Mouse (Mus musculus): ENCODE data around the gene Ppp3ca. TPM values are rescaled to one million over a fixed set of nuclear protein-coding genes. Genes with fewer than 3 reads are reported as not detected.

Ppp3ca gene
- polyA plus RNA-seq, 1 experiment from 2014 or later = 56.8 TPM

DNA sequence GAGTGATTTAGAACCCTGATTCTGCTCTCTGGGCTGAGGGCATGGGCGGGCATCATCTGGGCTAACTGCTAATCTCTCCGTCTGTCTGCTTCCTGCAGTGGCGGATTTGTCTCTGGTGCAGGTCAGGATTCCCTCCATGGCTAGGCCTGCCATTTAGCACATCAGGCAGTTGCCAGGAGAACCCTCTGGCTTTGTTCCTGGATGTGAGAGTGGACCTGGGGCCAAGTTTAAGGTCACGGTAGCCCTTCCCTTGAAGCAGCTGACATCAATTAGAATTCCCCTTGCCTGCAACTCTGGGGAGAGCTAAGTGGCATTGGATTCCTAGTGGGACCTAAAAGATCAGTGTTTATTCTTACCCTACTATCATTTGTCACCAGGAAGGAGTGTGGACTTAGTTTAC, 132.7 kb downstream of the Ppp3ca start:
- 81% methylated on average over 4 of the region's 4 CpGs for WGBS
- no peaks in the 10 kb centered on the region for H3K4me1 ChIP-seq (ENCODE audit: control insufficient read depth, insufficient read depth, low read length)
- no peaks in the 10 kb centered on the region for H3K36me3 ChIP-seq (ENCODE audit: control insufficient read depth, insufficient read depth, low read length)

DNA sequence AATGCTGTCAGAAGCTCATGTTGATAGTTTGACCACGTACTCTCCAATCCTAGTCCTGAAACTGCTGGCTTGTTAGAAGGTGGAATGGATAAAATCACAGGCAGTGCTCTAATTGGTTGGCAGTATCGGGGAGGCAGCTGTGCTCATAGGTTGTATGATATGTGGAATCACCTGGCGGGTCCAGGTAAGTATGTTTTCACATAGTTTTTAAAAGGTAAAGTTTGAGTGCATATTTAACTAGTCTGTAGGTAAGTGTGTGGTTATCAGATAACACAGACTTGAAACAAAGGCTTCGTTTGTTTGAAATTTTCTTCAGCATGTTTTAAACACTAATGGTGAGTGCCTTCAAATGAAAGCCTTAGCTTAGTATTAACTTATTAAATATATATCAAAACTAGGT, 136.0 kb downstream of the Ppp3ca start:
- no peak overlapping the region for H3K4me2 ChIP-seq (replicated peaks; ENCODE audit: low read depth, low read length)
- no peaks in the 10 kb centered on the region; the same call in 1 of the 2 replicates for H3K9me3 ChIP-seq (ENCODE audit: control insufficient read depth, low read depth, low read length)
- no peak overlapping the region for H3K27ac ChIP-seq (ENCODE audit: low read length)
- no peaks in the 10 kb centered on the region for H3K36me3 ChIP-seq (ENCODE audit: control insufficient read depth, insufficient read depth, low read length)
- no peak overlapping the region for H3K9ac ChIP-seq (replicated peaks; ENCODE audit: low read depth, low read length)
- H3K4me3 ChIP-seq (ENCODE audit: low read depth, low read length) = no peak overlapping the region
- ATAC-seq (ENCODE audit: insufficient number of reproducible peaks, insufficient read depth, low FRiP score, low read depth) = peak; percentile 79
- WGBS = 75% methylated on average over 4 of the region's 4 CpGs
- H3K27me3 ChIP-seq (ENCODE audit: control insufficient read depth, insufficient read depth, low read length) = no peaks in the 10 kb centered on the region
- no peaks in the 10 kb centered on the region for H3K4me1 ChIP-seq (ENCODE audit: control insufficient read depth, insufficient read depth, low read length)

More for the DNA sequence above, 132.7 kb downstream of the Ppp3ca start:
- Histone ChIP-seq H3K9me3 (ENCODE audit: control insufficient read depth, low read depth, low read length) (no peaks in the 10 kb centered on the region; the same call in 1 of the 2 replicates), H3K4me2 (replicated peaks; ENCODE audit: low read depth, low read length) (no peak overlapping the region), H3K9ac (replicated peaks; ENCODE audit: low read depth, low read length) (no peak overlapping the region), H3K27ac (ENCODE audit: low read length) (no peak overlapping the region), H3K4me3 (ENCODE audit: low read depth, low read length) (no peak overlapping the region), H3K27me3 (ENCODE audit: control insufficient read depth, insufficient read depth, low read length) (no peaks in the 10 kb centered on the region)
- no peak for ATAC-seq (ENCODE audit: insufficient number of reproducible peaks, insufficient read depth, low FRiP score, low read depth)

DNA sequence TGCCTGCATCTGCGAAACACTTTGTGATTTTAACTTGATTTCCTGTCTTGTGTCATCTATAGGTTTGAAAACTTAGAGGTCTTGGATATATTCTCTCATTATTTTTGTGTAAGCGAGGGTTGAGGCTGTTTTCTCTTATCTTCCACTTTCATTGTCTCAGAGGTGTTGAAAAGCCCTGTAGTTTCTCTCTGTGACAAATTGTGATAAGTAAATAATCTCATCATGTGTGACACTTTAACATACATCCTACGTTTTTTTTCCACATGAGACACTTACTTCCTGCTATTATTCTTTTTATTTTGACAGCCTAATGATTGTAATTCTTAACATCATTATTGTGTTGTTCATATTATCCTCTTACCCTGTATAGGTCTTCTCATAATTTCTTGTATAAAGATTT, 140.3 kb downstream of the Ppp3ca start:
- no peaks in the 10 kb centered on the region for H3K27me3 ChIP-seq (ENCODE audit: control insufficient read depth, insufficient read depth, low read length)
- no peak overlapping the region for H3K4me2 ChIP-seq (replicated peaks; ENCODE audit: low read depth, low read length)
- no peak overlapping the region for H3K4me3 ChIP-seq (ENCODE audit: low read depth, low read length)
- H3K4me1 ChIP-seq (ENCODE audit: control insufficient read depth, insufficient read depth, low read length) = no peaks in the 10 kb centered on the region
- no peak overlapping the region for H3K9ac ChIP-seq (replicated peaks; ENCODE audit: low read depth, low read length)
- no peaks in the 10 kb centered on the region for H3K36me3 ChIP-seq (ENCODE audit: control insufficient read depth, insufficient read depth, low read length)
- no peak overlapping the region for H3K27ac ChIP-seq (ENCODE audit: low read length)
- no peak for ATAC-seq (ENCODE audit: insufficient number of reproducible peaks, insufficient read depth, low FRiP score, low read depth)
- no peaks in the 10 kb centered on the region for H3K9me3 ChIP-seq (ENCODE audit: control insufficient read depth, low read depth, low read length)
- 63% methylated on average over 3 of the region's 3 CpGs for WGBS

DNA sequence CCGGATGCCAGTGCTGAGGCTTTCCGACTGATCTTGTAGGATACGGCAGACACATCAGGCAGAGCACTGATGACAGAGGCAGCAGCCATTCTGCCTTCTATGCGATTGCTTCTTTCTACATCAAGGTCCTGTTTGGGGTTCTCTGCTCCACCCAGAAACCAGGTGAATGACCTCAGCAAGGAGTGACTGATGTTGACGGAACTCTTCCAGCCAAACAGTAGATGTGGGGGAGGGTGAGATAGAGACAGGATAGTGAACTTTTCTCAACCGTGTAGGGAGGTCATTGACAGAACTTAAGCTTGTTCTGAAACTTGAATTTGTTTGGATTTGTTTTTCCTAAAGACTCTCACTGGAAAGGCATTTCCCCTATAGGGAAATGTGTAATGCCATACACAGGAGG, 142.2 kb downstream of the Ppp3ca start:
- Histone ChIP-seq H3K4me2 (replicated peaks; ENCODE audit: low read depth, low read length) (no peak overlapping the region), H3K4me3 (ENCODE audit: low read depth, low read length) (no peak overlapping the region), H3K27ac (ENCODE audit: low read length) (no peak overlapping the region), H3K9me3 (ENCODE audit: control insufficient read depth, low read depth, low read length) (no peaks in the 10 kb centered on the region), H3K9ac (replicated peaks; ENCODE audit: low read depth, low read length) (no peak overlapping the region), H3K36me3 (ENCODE audit: control insufficient read depth, insufficient read depth, low read length) (no peaks in the 10 kb centered on the region), H3K27me3 (ENCODE audit: control insufficient read depth, insufficient read depth, low read length) (no peaks in the 10 kb centered on the region), H3K4me1 (ENCODE audit: control insufficient read depth, insufficient read depth, low read length) (no peaks in the 10 kb centered on the region)
- WGBS = 72% methylated on average over 6 of the region's 6 CpGs
- no peak for ATAC-seq (ENCODE audit: insufficient number of reproducible peaks, insufficient read depth, low FRiP score, low read depth)

DNA sequence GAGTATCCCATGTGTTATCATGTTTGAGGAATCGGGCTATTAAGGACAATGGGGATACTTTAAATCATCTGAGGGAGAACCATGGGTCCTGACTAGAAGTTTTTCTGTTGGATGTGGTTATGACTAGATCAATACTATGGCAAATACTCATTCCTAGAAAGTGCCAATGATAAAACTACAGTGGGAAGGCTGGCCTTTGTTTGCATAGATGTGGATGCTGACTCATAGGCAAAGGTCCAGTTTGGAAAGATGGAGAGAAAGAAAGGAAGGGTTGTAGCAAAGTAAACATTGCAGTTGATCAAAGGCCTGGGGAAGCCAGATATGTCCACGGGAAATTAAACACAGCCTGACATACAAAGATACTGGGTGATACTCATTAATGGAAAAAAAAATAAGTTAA, 142.9 kb downstream of the Ppp3ca start:
- Histone ChIP-seq H3K4me2 (replicated peaks; ENCODE audit: low read depth, low read length) (no peak overlapping the region), H3K9me3 (ENCODE audit: control insufficient read depth, low read depth, low read length) (no peaks in the 10 kb centered on the region), H3K4me1 (ENCODE audit: control insufficient read depth, insufficient read depth, low read length) (no peaks in the 10 kb centered on the region), H3K27me3 (ENCODE audit: control insufficient read depth, insufficient read depth, low read length) (no peaks in the 10 kb centered on the region), H3K9ac (replicated peaks; ENCODE audit: low read depth, low read length) (no peak overlapping the region), H3K36me3 (ENCODE audit: control insufficient read depth, insufficient read depth, low read length) (no peaks in the 10 kb centered on the region), H3K4me3 (ENCODE audit: low read depth, low read length) (no peak overlapping the region), H3K27ac (ENCODE audit: low read length) (no peak overlapping the region)
- ATAC-seq (ENCODE audit: insufficient number of reproducible peaks, insufficient read depth, low FRiP score, low read depth) = no peak
- 73% methylated on average over 2 of the region's 2 CpGs for WGBS

DNA sequence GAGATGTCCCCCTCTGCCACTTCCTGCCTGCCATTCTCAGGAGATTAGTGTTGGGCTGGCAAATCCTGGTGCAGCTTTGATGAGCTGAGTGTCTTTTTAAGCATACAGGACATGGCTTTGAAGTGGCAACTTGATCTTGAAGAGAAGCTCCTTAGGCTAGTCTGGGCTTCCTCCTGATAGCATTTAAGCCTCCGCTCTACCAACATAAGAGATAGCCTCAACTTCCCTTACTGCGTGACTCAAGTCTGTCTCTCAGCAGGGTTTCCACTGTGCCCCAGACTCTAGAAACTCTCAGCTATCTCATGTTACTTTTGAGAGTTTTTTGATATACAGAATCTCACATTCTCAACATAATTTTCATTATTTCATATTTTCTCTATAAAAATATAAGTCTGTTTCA, 144.0 kb downstream of the Ppp3ca start:
- Histone ChIP-seq H3K27ac (ENCODE audit: low read length) (no peak overlapping the region), H3K4me3 (ENCODE audit: low read depth, low read length) (no peak overlapping the region), H3K9me3 (ENCODE audit: control insufficient read depth, low read depth, low read length) (no peaks in the 10 kb centered on the region), H3K4me1 (ENCODE audit: control insufficient read depth, insufficient read depth, low read length) (no peaks in the 10 kb centered on the region), H3K4me2 (replicated peaks; ENCODE audit: low read depth, low read length) (no peak overlapping the region), H3K27me3 (ENCODE audit: control insufficient read depth, insufficient read depth, low read length) (no peaks in the 10 kb centered on the region), H3K9ac (replicated peaks; ENCODE audit: low read depth, low read length) (no peak overlapping the region), H3K36me3 (ENCODE audit: control insufficient read depth, insufficient read depth, low read length) (no peaks in the 10 kb centered on the region)
- WGBS = 89% methylated on average over 2 of the region's 2 CpGs
- no peak for ATAC-seq (ENCODE audit: insufficient number of reproducible peaks, insufficient read depth, low FRiP score, low read depth)

DNA sequence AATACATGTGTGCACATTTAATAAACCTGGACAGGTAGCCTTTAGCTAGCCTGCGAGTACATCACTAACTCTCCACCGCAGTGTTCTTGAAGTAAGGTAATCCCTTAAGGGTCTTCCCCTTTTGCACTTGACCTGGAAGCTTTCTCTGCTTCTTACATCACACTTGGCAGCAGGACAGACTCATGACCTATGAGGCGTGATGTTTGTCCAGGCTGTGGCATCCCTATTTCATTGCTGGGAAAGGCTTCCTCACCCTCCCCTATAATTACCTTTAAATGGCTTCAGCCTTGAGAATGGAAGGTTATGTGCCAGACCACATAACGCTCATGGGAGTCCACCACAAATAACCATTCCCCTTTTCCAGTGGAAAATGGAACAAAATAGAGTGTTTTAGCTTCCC, 145.0 kb downstream of the Ppp3ca start:
- no peaks in the 10 kb centered on the region for H3K27me3 ChIP-seq (ENCODE audit: control insufficient read depth, insufficient read depth, low read length)
- WGBS = 94% methylated on average over 4 of the region's 4 CpGs
- no peak overlapping the region for H3K9ac ChIP-seq (replicated peaks; ENCODE audit: low read depth, low read length)
- no peak overlapping the region for H3K4me3 ChIP-seq (ENCODE audit: low read depth, low read length)
- no peaks in the 10 kb centered on the region for H3K4me1 ChIP-seq (ENCODE audit: control insufficient read depth, insufficient read depth, low read length)
- no peaks in the 10 kb centered on the region for H3K36me3 ChIP-seq (ENCODE audit: control insufficient read depth, insufficient read depth, low read length)
- no peak for ATAC-seq (ENCODE audit: insufficient number of reproducible peaks, insufficient read depth, low FRiP score, low read depth)
- H3K9me3 ChIP-seq (ENCODE audit: control insufficient read depth, low read depth, low read length) = no peaks in the 10 kb centered on the region
- no peak overlapping the region for H3K4me2 ChIP-seq (replicated peaks; ENCODE audit: low read depth, low read length)
- H3K27ac ChIP-seq (ENCODE audit: low read length) = no peak overlapping the region

DNA sequence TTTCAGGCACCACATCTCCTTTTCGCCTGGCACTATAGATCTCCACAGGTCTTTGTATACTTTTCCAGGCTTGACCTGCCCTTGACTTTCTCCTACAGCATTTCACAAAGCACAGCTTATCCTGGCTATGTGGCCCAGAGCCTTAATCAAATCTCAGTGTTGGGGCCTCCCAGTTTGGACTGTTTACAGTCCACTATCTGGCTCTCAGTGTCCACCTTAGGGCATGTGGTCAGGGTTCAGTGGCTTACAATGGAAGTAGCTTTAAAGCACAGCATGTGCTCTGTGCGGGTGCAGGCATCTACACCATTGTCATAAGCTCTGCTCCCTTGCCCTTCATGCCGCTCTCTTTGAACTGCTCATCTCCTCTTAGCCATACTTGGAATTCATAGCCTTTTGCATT, 146.4 kb downstream of the Ppp3ca start:
- Histone ChIP-seq H3K4me2 (replicated peaks; ENCODE audit: low read depth, low read length) (no peak overlapping the region), H3K27me3 (ENCODE audit: control insufficient read depth, insufficient read depth, low read length) (no peaks in the 10 kb centered on the region), H3K27ac (ENCODE audit: low read length) (no peak overlapping the region), H3K36me3 (ENCODE audit: control insufficient read depth, insufficient read depth, low read length) (no peaks in the 10 kb centered on the region), H3K9me3 (ENCODE audit: control insufficient read depth, low read depth, low read length) (no peaks in the 10 kb centered on the region), H3K4me3 (ENCODE audit: low read depth, low read length) (no peak overlapping the region), H3K9ac (replicated peaks; ENCODE audit: low read depth, low read length) (no peak overlapping the region), H3K4me1 (ENCODE audit: control insufficient read depth, insufficient read depth, low read length) (no peaks in the 10 kb centered on the region)
- no peak; the same call in 1 of the 2 replicates for ATAC-seq (ENCODE audit: insufficient number of reproducible peaks, insufficient read depth, low FRiP score, low read depth)
- 77% methylated on average over 3 of the region's 3 CpGs for WGBS

DNA sequence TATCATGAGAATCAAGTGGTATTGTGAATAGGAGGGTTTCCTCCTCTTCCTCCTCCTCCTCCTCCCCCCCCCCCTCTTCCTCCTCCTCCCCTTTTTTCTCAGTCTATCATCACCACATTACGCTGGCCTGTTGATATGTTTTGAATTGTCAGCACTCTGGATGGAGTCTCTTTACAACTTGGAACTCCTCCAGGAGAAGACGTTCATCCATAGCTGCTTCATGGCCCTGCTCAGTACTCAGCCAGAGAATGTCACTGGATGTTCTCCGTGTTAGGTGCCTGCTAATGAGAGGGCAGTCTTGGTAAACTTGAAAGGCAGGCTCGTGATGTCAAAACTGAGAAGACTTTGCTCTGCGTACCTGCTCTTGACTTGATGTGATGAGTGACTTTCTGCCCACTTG, 149.1 kb downstream of the Ppp3ca start:
- Histone ChIP-seq H3K9me3 (ENCODE audit: control insufficient read depth, low read depth, low read length) (no peaks in the 10 kb centered on the region), H3K4me2 (replicated peaks; ENCODE audit: low read depth, low read length) (no peak overlapping the region), H3K4me3 (ENCODE audit: low read depth, low read length) (no peak overlapping the region), H3K4me1 (ENCODE audit: control insufficient read depth, insufficient read depth, low read length) (no peaks in the 10 kb centered on the region), H3K9ac (replicated peaks; ENCODE audit: low read depth, low read length) (no peak overlapping the region), H3K27ac (ENCODE audit: low read length) (no peak overlapping the region), H3K27me3 (ENCODE audit: control insufficient read depth, insufficient read depth, low read length) (no peaks in the 10 kb centered on the region), H3K36me3 (ENCODE audit: control insufficient read depth, insufficient read depth, low read length) (no peaks in the 10 kb centered on the region)
- WGBS = 64% methylated on average over 5 of the region's 5 CpGs
- ATAC-seq (ENCODE audit: insufficient number of reproducible peaks, insufficient read depth, low FRiP score, low read depth) = no peak
